Mouse (Mus musculus) C2C12 (cell line): Measurements from ENCODE around the gene Ppp1r26. TPM values are rescaled to one million over a fixed set of nuclear protein-coding genes. Genes with fewer than 3 reads are reported as not detected.
A peak's percentile ranks its signal among the peaks of the same experiment; 100 is the strongest.

ENCODE experiments used
- H3K27me3 ChIP-seq: one replicate; pipeline ENCODE4 v1.6.1; 2011; ENCODE audit not compliant: control insufficient read depth, insufficient read depth, insufficient read length
- H3K36me3 ChIP-seq: one replicate; pipeline ENCODE4 v1.6.1; 2011; ENCODE audit not compliant: control insufficient read depth, insufficient read depth
- H3K4me3 ChIP-seq: one replicate; pipeline ENCODE4 v1.5.1; 2011; ENCODE audit warnings: mild to moderate bottlenecking, control low read depth; ENCODE audit not compliant: poor library complexity, insufficient read depth, severe bottlenecking
- H3K79me2 ChIP-seq: one replicate; pipeline ENCODE4 v1.6.1; 2011; ENCODE audit not compliant: control insufficient read depth, insufficient read depth
- H3K79me3 ChIP-seq: one replicate; pipeline ENCODE4 v1.6.1; 2011; ENCODE audit warnings: low read depth, control low read depth
- H3ac ChIP-seq: one replicate; pipeline ENCODE3; 2011; ENCODE audit warnings: low read depth; ENCODE audit not compliant: control insufficient read depth, insufficient read length
- CEBPB ChIP-seq: IDR thresholded peaks from one replicate; pipeline ENCODE4 v1.6.1; 2011; ENCODE audit warnings: low read depth, mild to moderate bottlenecking, control low read depth, moderate library complexity
- CTCF ChIP-seq: IDR thresholded peaks from one replicate; pipeline ENCODE4 v1.5.1; 2011; ENCODE audit not compliant: control insufficient read depth, insufficient read depth, insufficient read length
- FOSL1 ChIP-seq: IDR thresholded peaks from one replicate; pipeline ENCODE4 v1.8.0; 2011; ENCODE audit warnings: mild to moderate bottlenecking, low read length; ENCODE audit not compliant: poor library complexity, insufficient read depth, severe bottlenecking
- MAX ChIP-seq: IDR thresholded peaks from one replicate; pipeline ENCODE4 v1.6.1; 2011; ENCODE audit warnings: mild to moderate bottlenecking, control low read depth
- MYOD1 ChIP-seq: IDR thresholded peaks from one replicate; pipeline ENCODE4 v1.6.1; 2011; ENCODE audit warnings: low read depth; ENCODE audit not compliant: control insufficient read depth, insufficient read length
- MYOG ChIP-seq: IDR thresholded peaks from one replicate; pipeline ENCODE4 v1.6.1; 2011; ENCODE audit not compliant: control insufficient read depth, insufficient read length; ENCODE audit errors: extremely low read depth
- USF1 ChIP-seq: IDR thresholded peaks from one replicate; pipeline ENCODE4 v1.6.1; 2011; ENCODE audit warnings: low read depth, mild to moderate bottlenecking, control low read depth, moderate library complexity
- polyA plus RNA-seq: library from polyadenylated mRNA; unstranded; fragments of >200 nt; fragmentation: generic; extraction: Trizol; gene quantifications from one replicate; pipeline ENCODE4 v1.2.1, GENCODE M21; 2012; ENCODE audit warnings: missing spikeins

Ppp1r26 gene
- polyA plus RNA-seq, 1 experiment: 0.01 TPM

GRCm38 (mm10) chr2:28447315-28447670 lies 693 bp downstream of the Ppp1r26 start:
- Histone ChIP-seq H3K4me3 (no peak overlapping the region), H3K27me3 (peaks cover 76% of the 10 kb centered on the region), H3ac (no peak overlapping the region), H3K79me3 (no peaks in the 10 kb centered on the region), H3K36me3 (no peaks in the 10 kb centered on the region), H3K79me2 (no peaks in the 10 kb centered on the region)
- TF ChIP-seq MYOG: no peak
- TF ChIP-seq MYOD1: no peak
- TF ChIP-seq CTCF: no peak
- no peak for TF ChIP-seq CEBPB
- no peak for TF ChIP-seq FOSL1
- no peak for TF ChIP-seq MAX
- TF ChIP-seq USF1: no peak

DNA sequence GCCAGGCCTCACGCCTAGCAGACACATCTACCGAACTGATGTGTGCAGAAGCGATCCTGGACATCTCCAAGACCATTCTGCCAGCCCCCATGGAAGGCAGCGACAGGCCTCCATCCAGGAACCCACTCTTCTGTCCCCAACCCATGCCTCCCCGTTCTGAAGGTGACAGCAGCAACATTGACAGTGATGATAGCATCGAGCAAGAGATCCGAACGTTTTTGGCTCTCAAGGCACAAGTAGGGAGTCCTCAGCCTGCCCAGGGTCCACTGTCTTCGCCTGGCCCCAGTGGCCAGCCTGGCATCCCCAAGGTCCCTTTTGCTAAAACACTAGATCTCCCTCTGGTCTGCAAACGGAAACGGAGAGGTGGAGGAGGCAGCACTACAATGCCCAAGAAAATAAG lies 5.1 kb downstream of the Ppp1r26 start:
- no peak for TF ChIP-seq CEBPB
- no peak for TF ChIP-seq MYOG
- no peak for TF ChIP-seq USF1
- TF ChIP-seq FOSL1: no peak
- no peak for TF ChIP-seq MAX
- TF ChIP-seq CTCF: no peak
- no peak for TF ChIP-seq MYOD1
- Histone ChIP-seq H3K79me3 (no peaks in the 10 kb centered on the region), H3ac (no peak overlapping the region), H3K27me3 (peaks cover 74% of the 10 kb centered on the region), H3K4me3 (no peak overlapping the region), H3K79me2 (no peaks in the 10 kb centered on the region), H3K36me3 (no peaks in the 10 kb centered on the region)

DNA sequence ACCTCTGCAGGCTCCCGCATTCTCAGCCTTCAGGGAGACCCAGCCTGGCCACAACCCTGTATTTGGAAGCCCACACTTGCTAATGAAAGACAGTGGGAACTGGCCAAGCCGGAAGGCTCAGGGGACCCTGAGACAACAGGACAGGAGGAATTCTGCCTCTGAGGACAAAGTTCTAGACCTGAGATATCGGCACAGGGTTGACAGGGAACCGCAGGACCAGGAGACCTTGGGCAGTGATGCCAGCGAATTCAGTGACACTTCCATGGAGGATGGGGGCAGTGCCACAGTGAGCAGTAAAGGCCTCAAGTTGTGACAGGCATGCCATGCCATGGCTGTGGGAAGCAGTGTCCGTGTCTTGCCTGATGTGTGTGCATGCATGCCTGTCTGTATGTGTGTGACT lies 6.9 kb downstream of the Ppp1r26 start:
- Histone ChIP-seq H3K79me3 (no peaks in the 10 kb centered on the region), H3ac (no peak overlapping the region), H3K36me3 (no peaks in the 10 kb centered on the region), H3K27me3 (peaks cover 56% of the 10 kb centered on the region), H3K79me2 (no peaks in the 10 kb centered on the region), H3K4me3 (no peak overlapping the region)
- no peak for TF ChIP-seq USF1
- no peak for TF ChIP-seq FOSL1
- TF ChIP-seq MYOD1: no peak
- TF ChIP-seq CTCF: no peak

GRCm38 (mm10) chr2:28456616-28457015 lies 10.0 kb downstream of the Ppp1r26 start:
- H3ac ChIP-seq: no peak overlapping the region
- H3K79me3 ChIP-seq: no peaks in the 10 kb centered on the region
- no peaks in the 10 kb centered on the region for H3K36me3 ChIP-seq
- TF ChIP-seq MAX (no peak), CEBPB (no peak)
- H3K4me3 ChIP-seq: no peak overlapping the region
- peaks cover 34% of the 10 kb centered on the region for H3K27me3 ChIP-seq
- no peaks in the 10 kb centered on the region for H3K79me2 ChIP-seq

- TF ChIP-seq MYOG (no peak), CTCF (peak; percentile 33)
- Histone ChIP-seq H3K4me3 (no peak overlapping the region), H3K27me3 (peaks cover 19% of the 10 kb centered on the region), H3K36me3 (peaks cover under 1% of the 10 kb centered on the region), H3ac (no peak overlapping the region), H3K79me2 (peaks cover 13% of the 10 kb centered on the region), H3K79me3 (peaks cover 9% of the 10 kb centered on the region)
Measured at GRCm38 (mm10) chr2:28463919-28464318, 17.3 kb downstream of the Ppp1r26 start.

DNA sequence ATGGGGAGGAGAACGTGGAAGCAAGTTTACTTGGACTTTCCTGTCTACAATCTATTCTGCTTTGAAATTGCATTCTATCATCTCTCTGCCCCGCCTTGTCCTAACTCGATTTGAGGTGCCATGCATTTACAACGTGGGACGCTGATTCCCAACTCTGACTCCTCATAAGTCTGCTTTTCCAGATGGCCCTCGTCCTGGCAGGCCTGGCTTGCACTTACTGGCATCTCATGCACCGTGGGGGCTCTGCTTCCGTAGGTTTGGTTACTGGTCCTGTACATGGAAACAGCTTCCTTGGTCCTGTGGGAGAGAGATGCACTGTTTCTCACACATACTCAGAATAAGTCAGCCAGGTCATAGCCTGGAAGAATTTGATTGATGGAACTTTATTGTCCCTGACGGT lies 18.3 kb downstream of the Ppp1r26 start:
- TF ChIP-seq MYOG (no peak), CEBPB (no peak), MAX (no peak), USF1 (no peak), MYOD1 (no peak), CTCF (no peak), FOSL1 (no peak)
- peaks cover 18% of the 10 kb centered on the region for H3K79me3 ChIP-seq

More for the DNA sequence above, 18.3 kb downstream of the Ppp1r26 start:
- Histone ChIP-seq H3K79me2 (peaks cover 23% of the 10 kb centered on the region), H3K36me3 (peaks cover 10% of the 10 kb centered on the region), H3K27me3 (peaks cover 19% of the 10 kb centered on the region), H3ac (no peak overlapping the region), H3K4me3 (no peak overlapping the region)
